Mouse (Mus musculus) lung, postnatal 36 days (tissue): ENCODE measurements at regions not wholly inside any gene's neighbourhood (a gene's known extent, or its start where the extent isn't known, plus 50 kb on each side); places are given as distances from the start of the nearest gene placed in this dataset.
A peak's percentile ranks its signal among the peaks of the same experiment; 100 is the strongest.

ENCODE experiments used
- DNase-seq: peaks from one replicate; pipeline ENCODE4 v3.0.0; 2022; ENCODE audit warnings: mixed read lengths

DNA sequence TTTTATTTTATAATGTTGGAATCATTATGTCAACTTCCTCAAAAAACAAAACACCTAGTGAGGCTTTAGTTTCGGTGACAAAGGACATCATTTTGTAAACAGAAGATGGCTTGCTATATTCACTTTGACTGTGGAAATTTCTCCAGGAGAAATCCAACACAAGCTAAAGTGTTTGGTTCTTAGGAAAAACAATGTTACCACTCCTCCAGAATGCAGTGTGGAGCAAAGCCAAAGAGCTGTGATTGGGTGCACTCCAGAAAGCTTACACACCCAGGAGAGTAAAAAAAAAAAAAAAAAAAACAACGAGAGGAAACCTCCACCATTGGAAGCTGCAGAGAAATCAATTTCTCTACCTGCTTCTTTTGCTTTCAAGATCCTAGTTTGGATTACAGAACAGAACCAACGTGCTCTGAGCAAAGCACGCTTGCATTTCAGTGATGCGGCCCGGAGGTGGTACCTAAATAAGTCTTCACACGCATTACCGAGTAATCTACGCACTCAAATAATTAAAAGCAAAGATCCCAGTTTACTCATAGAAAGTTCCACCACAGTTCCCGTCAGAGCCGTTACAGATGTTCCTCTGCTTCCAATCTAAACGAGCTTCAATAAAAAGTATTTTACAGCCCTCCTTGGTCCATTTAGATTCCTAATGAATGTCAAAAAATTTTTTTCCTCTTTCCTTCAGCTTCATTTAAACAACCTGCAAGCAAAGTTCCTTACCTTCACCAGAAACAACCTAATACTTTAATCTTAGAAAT lies 199.5 kb upstream of the Gk2 start:
- DNase-seq, result no peak

DNA sequence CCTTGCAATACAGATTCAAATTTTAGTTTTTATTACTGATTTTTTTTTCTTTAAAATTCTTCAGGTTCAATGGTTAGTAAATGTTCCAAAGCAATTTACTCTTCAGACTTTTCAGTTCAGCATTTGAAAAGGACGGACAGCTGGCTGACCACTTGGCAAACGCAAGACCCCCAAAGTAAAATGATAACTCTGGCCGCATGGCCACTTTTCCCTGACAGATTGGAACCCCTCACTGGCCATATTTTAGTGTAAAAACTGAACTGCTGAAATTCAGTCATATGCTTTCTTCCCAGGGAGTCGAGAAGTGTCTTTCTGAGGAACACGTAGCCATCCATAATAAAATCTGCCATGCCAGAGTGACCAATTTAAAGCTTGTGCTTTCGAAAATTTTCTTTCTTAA lies 198.4 kb upstream of the Gk2 start:
- no peak for DNase-seq

DNA sequence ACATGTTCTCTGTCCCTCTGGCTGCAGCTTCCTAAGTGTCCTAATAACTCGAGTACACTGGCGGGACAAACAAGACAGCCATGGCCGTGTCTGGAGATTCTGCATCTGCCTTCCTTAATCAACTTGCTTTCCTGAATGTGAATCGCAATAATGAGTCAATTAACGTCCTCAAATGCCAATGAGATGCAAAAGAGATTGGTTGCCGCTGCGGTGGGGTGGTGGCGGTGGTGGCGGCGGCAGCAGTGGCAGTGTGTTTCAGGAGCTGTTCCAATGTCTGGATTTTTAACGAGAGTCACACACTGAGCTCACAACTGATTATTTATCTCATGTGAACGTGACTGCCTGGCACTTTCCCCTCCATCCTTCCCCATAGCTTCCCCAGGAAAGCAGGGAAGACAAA lies 197.6 kb upstream of the Gk2 start:
- DNase-seq, result no peak

DNA sequence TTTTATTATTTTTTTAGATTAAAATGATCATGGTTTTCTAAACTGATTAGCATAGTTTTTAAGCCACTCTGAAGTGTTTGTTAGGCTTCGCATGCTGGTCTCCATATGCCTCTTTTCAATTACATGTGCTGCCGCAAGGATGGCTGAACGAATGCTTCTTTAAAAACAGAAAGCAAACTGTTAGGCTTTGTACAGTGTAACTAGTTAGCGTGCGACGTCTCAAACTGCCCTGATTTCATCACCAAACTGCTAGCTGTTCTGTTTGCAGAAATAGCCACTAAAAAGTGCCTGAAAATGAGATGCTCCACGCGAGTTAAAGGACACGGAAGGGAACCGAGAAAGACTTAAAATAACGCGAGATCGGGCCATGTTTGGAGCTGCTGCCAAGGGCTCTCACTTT lies 185.4 kb upstream of the Gk2 start:
- DNase-seq, result no peak

DNA sequence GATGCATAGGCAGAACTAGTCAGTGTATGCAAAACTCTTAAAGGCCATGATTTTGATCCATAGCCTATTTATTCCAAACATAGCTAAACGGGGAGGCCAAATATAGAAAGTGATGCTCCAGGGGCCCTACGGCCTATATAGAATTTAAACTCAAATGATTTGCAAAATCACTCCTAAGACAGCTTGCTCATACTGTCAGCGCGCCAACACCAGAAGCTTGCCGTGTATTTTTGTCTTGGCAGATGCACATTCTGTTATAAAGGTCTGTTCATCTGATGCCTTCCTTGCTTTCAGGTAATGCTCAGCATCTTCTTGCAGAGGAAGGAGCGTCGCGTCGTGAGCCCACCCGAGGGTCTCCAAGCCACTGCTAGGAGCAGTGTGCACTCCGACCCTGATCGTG lies 184.8 kb upstream of the Gk2 start:
- DNase-seq, result no peak

- DNase-seq, result no peak
Observed at GRCm38 (mm10) chr5:97636357-97636756, 179.5 kb upstream of the Gk2 start.

- DNase-seq, result no peak
Observed at GRCm38 (mm10) chr5:97633766-97634165, 176.9 kb upstream of the Gk2 start.

DNA sequence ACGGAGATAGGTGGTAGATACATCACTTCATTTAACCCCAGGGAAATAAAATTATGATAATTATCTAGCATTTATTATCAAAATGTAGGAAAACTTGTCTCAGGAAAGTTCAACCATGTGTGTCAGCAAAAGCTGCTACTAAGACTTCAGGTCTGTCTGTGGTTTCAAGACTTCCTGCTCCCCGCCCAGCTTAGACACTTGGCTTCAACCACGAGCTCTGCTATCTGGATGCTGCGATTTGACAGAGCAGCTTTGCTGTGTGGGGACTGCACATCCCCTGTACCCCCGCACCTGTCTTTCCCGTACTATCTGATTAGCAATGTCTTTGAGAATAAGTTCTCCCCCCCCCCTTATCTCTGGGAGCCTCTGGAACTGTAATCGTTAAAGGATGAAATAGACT lies 176.0 kb upstream of the Gk2 start:
- no peak for DNase-seq

GRCm38 (mm10) chr5:97625200-97625599 lies 168.4 kb upstream of the Gk2 start:
- no peak for DNase-seq

GRCm38 (mm10) chr5:97619890-97620289 lies 163.1 kb upstream of the Gk2 start:
- DNase-seq, result no peak

GRCm38 (mm10) chr5:97618411-97618810 lies 161.6 kb upstream of the Gk2 start:
- DNase-seq, result no peak

DNA sequence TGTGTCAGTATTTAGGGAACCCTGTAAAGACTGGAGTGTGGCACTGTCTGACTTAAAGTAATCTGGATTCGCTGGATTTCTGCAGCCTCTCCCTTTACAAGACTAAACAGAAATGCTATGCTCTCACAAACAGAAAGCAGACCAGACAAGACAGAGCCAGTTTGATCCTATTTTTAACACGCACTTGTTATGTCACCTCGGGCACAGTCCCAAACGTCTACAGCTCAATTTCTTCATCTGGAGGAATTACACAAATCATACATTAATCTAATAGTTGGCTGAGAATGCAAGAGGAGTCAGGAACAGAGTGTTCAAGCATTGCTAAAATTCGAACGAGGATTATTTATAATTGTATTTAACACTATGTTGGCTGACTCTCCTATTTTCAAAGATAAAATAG lies 145.4 kb upstream of the Gk2 start:
- peak; percentile 77 for DNase-seq

- no peak for DNase-seq
Observed at GRCm38 (mm10) chr5:97601384-97601783, 144.6 kb upstream of the Gk2 start.

- DNase-seq, result peak; percentile 34
Observed at GRCm38 (mm10) chr5:97598741-97599140, 141.9 kb upstream of the Gk2 start.

GRCm38 (mm10) chr5:97595916-97596315 lies 139.1 kb upstream of the Gk2 start:
- DNase-seq, result no peak

DNA sequence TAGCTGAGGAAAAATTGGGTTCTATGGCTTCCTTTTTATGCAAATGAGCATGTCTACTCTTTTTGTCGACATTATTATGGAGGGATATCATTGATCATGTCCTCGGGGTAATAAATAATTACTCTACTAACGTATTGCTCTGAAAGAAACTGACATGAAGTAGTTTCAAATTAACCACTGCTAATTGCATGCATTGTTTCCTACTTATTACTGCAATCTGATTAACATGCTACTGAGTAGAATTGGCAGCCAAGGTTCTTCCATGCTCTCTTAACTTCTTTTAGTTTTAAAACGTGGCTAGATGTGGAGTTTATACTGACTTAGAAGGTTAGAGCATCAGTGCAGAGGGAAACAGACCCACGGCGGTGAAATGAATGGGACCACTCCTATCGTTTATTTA lies 137.3 kb upstream of the Gk2 start:
- no peak for DNase-seq

GRCm38 (mm10) chr5:97582509-97582908 lies 125.7 kb upstream of the Gk2 start:
- DNase-seq, result no peak

- DNase-seq, result no peak
Observed at GRCm38 (mm10) chr5:97565486-97565885, 108.7 kb upstream of the Gk2 start.

DNA sequence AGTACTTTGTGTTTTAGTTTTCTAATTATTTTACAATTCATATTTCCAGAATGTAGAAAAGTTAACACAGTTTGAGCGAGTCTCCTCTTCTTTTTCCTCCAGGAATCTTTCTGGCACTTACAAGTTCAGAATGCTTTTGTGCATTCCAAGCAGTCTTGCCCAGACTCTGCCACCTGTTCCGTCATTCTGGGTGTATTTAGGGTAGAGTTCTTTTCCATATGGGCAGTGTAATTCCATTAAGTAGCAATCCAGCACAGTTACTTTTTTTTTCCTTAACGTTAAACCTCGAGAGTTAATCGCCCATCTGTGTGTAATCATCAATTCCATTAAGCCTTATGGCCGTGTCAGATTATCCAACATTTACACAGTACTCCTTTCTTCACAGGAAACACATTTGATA lies 106.9 kb upstream of the Gk2 start:
- DNase-seq, result no peak

- no peak for DNase-seq
Observed at GRCm38 (mm10) chr5:97554274-97554673, 97.5 kb upstream of the Gk2 start.

GRCm38 (mm10) chr5:97553122-97553521 lies 96.3 kb upstream of the Gk2 start:
- DNase-seq, result peak; percentile 18

GRCm38 (mm10) chr5:97537492-97538257 lies 80.9 kb upstream of the Gk2 start:
- no peak for DNase-seq

- no peak for DNase-seq
Observed at GRCm38 (mm10) chr5:97533733-97534132, 76.9 kb upstream of the Gk2 start.

DNA sequence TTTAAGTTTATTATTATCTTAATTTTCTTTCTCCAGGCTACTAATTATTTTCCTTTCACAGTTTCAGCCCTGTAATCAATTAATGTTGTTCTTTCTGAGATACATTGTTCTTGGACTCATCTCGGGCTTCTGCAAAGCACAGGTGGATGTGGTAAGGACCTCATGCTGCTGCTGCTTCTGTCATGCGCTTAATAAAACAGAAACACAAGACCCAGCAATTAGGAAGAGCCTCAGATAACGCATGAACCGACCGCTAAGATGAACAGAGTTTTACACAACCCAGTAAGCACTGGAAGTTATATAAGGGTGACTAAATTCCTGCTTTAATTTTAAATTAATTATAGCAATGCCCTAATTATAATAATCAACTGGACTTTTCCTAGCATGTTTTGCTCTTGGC lies 70.7 kb upstream of the Gk2 start:
- no peak for DNase-seq
